Mouse (Mus musculus): ENCODE data around the gene Gm10320. TPM values are rescaled to one million over a fixed set of nuclear protein-coding genes. Genes with fewer than 3 reads are reported as not detected.

The Gm10320 gene
- total RNA-seq, 1 experiment from 2014 or later, result not detected

Other genes with a start within 250 kb of the Gm10320 start
- gene Utp15, start 229.0 kb downstream of the Gm10320 start, total RNA-seq (2017), result 29.2 and 34.4 TPM in 2 replicates
- 48.7 and 49.0 TPM in 2 replicates for gene Ankra2, start 228.9 kb downstream of the Gm10320 start, total RNA-seq (2017)
- not detected in 2 replicates for gene Gm21976, start 212.1 kb downstream of the Gm10320 start, total RNA-seq (2017)
- gene Btf3, start 175.0 kb downstream of the Gm10320 start, total RNA-seq (2017), result 539 and 559 TPM in 2 replicates
- not detected in 2 replicates for gene Foxd1, start 137.8 kb downstream of the Gm10320 start, total RNA-seq (2017)
- not detected in 2 replicates for gene Tmem174, start 145.4 kb upstream of the Gm10320 start, total RNA-seq (2017)
- not detected in 2 replicates for gene Tmem171, start 202.8 kb upstream of the Gm10320 start, total RNA-seq (2017)